Mouse (Mus musculus): ENCODE measurements around the gene Dlx6. TPM values are rescaled to one million over a fixed set of nuclear protein-coding genes. Genes with fewer than 3 reads are reported as not detected.

The Dlx6 gene
- total RNA-seq, 2 experiments from 2014 or later: not detected

DNA sequence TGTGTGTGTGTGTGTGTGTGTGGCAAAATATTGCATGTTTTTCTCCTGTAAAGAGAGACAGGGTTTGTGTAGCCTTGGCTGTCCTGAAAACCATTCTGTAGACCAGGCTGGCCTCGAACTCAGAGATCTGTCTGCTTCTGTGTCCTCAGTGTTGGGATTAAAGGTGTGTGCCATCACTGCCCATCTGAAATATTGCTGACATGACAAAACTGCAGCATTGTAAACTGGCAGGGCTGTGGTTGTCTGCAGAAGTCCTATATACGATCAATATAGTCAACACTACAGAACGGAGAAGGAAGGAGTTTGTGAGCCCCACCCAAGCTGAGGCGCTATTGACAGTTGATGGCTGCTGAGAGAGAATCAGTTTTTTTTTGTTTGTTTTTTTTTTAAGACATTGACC lies 54.2 kb downstream of the Dlx6 start:
- intact Hi-C loops (cut with DNase I): loop anchor here (10.0 kb wide), 1 partner anchor 1063 kb away; no protein-coding TSS in a partner anchor

More for the DNA sequence above, 54.2 kb downstream of the Dlx6 start:
- no peak for DNase-seq

Other genes starting within 250 kb of the Dlx6 start
- gene Dlx5, start 18.8 kb downstream of the Dlx6 start, total RNA-seq (2021): not detected
- 1 to 10 TPM; 4.2 to 4.8 TPM for gene Sdhaf3, start 92.7 kb downstream of the Dlx6 start, total RNA-seq (2021)

All from gastrocnemius, postnatal 36 days (tissue).